Mouse (Mus musculus) CH12.LX (cell line): ENCODE results near the gene Rpl7l1. TPM values are rescaled to one million over a fixed set of nuclear protein-coding genes. Genes with fewer than 3 reads are reported as not detected.

Experiments
- DNase-seq: peaks from one replicate; pipeline ENCODE4 v3.0.0-alpha.2; 2013; ENCODE audit errors: extremely low read depth
- H3K27ac ChIP-seq: 2 replicates; pipeline ENCODE4 v1.5.1; 2012; ENCODE audit warnings: low read depth, mild to moderate bottlenecking, control low read depth, moderate library complexity; ENCODE audit not compliant: insufficient read depth
- H3K27me3 ChIP-seq: replicated peaks from 2 replicates; pipeline ENCODE3; 2012; ENCODE audit warnings: inconsistent platforms
- H3K36me3 ChIP-seq, 2 experiments: replicated peaks in 1 of 2; 2 replicates each; pipeline versions ENCODE3 to v1.6.1; 2012; ENCODE audit warnings: inconsistent platforms in 1 of 2, low read length in 1 of 2, mild to moderate bottlenecking in 1 of 2, mixed read lengths in 1 of 2, moderate library complexity in 1 of 2; ENCODE audit not compliant: control insufficient read depth in 1 of 2, insufficient read depth in 1 of 2
- H3K4me1 ChIP-seq, 2 experiments: 2 replicates each; pipeline ENCODE4 v1.6.1; 2012; ENCODE audit warnings: inconsistent platforms in 1 of 2, moderate library complexity in 1 of 2; ENCODE audit not compliant: insufficient read depth in 2 of 2, control insufficient read depth in 1 of 2
- H3K4me2 ChIP-seq: 2 replicates; pipeline ENCODE4 v1.6.1; 2012; ENCODE audit warnings: low read depth, mild to moderate bottlenecking, control low read depth; ENCODE audit not compliant: poor library complexity, insufficient read depth, severe bottlenecking
- H3K4me3 ChIP-seq, 3 experiments: fragments of 150-350 bp in 1 of 3; sonication (generic) in 1 of 3; replicated peaks in 1 of 3; 2 replicates each; pipeline versions ENCODE3 to v1.5.1; 2011 to 2012; ENCODE audit warnings: low read depth in 2 of 3, low read length in 2 of 3, mild to moderate bottlenecking in 2 of 3, moderate library complexity in 2 of 3, control low read depth in 1 of 3, improper control_type of control experiment in 1 of 3, inconsistent platforms in 1 of 3, mixed read lengths in 1 of 3; ENCODE audit not compliant: poor library complexity in 1 of 3
- H3K79me2 ChIP-seq: replicated peaks from 2 replicates; pipeline ENCODE4 v1.6.1; 2012; ENCODE audit warnings: mild to moderate bottlenecking, moderate library complexity; ENCODE audit not compliant: control insufficient read depth, poor library complexity, insufficient read depth, severe bottlenecking; ENCODE audit errors: extremely low read depth
- H3K9ac ChIP-seq: 2 replicates; pipeline ENCODE4 v1.6.1; 2012; ENCODE audit warnings: low read depth, mild to moderate bottlenecking, control low read depth, moderate library complexity; ENCODE audit not compliant: insufficient read depth
- H3K9me3 ChIP-seq: replicated peaks from 2 replicates; pipeline ENCODE3; 2012; ENCODE audit warnings: low read length, inconsistent platforms, mixed read lengths
- BHLHE40 ChIP-seq: IDR thresholded peaks from 2 replicates; pipeline ENCODE4 v1.6.1; 2011; ENCODE audit warnings: mild to moderate bottlenecking, low read depth, low read length, improper control_type of control experiment
- CHD1 ChIP-seq: IDR thresholded peaks from 2 replicates; pipeline ENCODE4 v1.6.1; 2012; ENCODE audit warnings: low read depth, low read length, improper control_type of control experiment, inconsistent platforms
- CHD2 ChIP-seq: IDR thresholded peaks from 2 replicates; pipeline ENCODE4 v1.6.1; 2011; ENCODE audit warnings: low read length, improper control_type of control experiment
- CTCF ChIP-seq, 2 experiments: IDR thresholded peaks in 1 of 2; conservative IDR thresholded peaks in 1 of 2; 2 replicates each; pipeline ENCODE4 v1.5.1; 2011 to 2012; ENCODE audit warnings: low read depth in 2 of 2, low read length in 2 of 2, improper control_type of control experiment in 1 of 2, inconsistent platforms in 1 of 2, mild to moderate bottlenecking in 1 of 2, moderate library complexity in 1 of 2
- E2F4 ChIP-seq: IDR thresholded peaks from 2 replicates; pipeline ENCODE4 v1.6.1; 2011; ENCODE audit warnings: low read depth, low read length, improper control_type of control experiment; ENCODE audit not compliant: insufficient replicate concordance
- ELF1 ChIP-seq: IDR thresholded peaks from 2 replicates; pipeline ENCODE4 v1.6.1; 2014; ENCODE audit warnings: low read depth, mild to moderate bottlenecking, inconsistent platforms, low read length, improper control_type of control experiment
- EP300 ChIP-seq: IDR thresholded peaks from 2 replicates; pipeline ENCODE4 v1.6.1; 2011; ENCODE audit warnings: low read length, improper control_type of control experiment
- ETS1 ChIP-seq: conservative IDR thresholded peaks from 2 replicates; pipeline ENCODE4 v1.6.1; 2012; ENCODE audit warnings: low read depth, mild to moderate bottlenecking, inconsistent platforms, low read length, improper control_type of control experiment, moderate library complexity
- GABPA ChIP-seq: IDR thresholded peaks from 2 replicates; pipeline ENCODE4 v1.6.1; 2012; ENCODE audit warnings: low read depth, low read length, improper control_type of control experiment, inconsistent platforms; ENCODE audit not compliant: insufficient replicate concordance
- HCFC1 ChIP-seq: IDR thresholded peaks from 2 replicates; pipeline ENCODE4 v1.6.1; 2012; ENCODE audit warnings: low read depth, mild to moderate bottlenecking, inconsistent platforms, low read length, improper control_type of control experiment
- IRF4 ChIP-seq: IDR thresholded peaks from 2 replicates; pipeline ENCODE4 v1.6.1; 2014; ENCODE audit warnings: low read depth, mild to moderate bottlenecking, inconsistent platforms, low read length, improper control_type of control experiment
- JUN ChIP-seq: IDR thresholded peaks from 2 replicates; pipeline ENCODE4 v1.6.1; 2011; ENCODE audit warnings: low read depth, mild to moderate bottlenecking, low read length, improper control_type of control experiment, moderate library complexity; ENCODE audit not compliant: insufficient read depth
- JUND ChIP-seq: conservative IDR thresholded peaks from 2 replicates; pipeline ENCODE4 v1.6.1; 2011; ENCODE audit warnings: low read depth, low read length, improper control_type of control experiment
- KAT2A ChIP-seq: IDR thresholded peaks from 2 replicates; pipeline ENCODE4 v1.6.1; 2012; ENCODE audit warnings: low read length, improper control_type of control experiment, inconsistent platforms; ENCODE audit not compliant: insufficient replicate concordance
- MAX ChIP-seq: IDR thresholded peaks from 2 replicates; pipeline ENCODE4 v1.6.1; 2011; ENCODE audit warnings: low read length, improper control_type of control experiment
- MAZ ChIP-seq: IDR thresholded peaks from 2 replicates; pipeline ENCODE4 v1.6.1; 2012; ENCODE audit warnings: low read depth, mild to moderate bottlenecking, inconsistent platforms, low read length, improper control_type of control experiment, moderate library complexity
- MEF2A ChIP-seq: IDR thresholded peaks from 2 replicates; pipeline ENCODE4 v1.6.1; 2014; ENCODE audit warnings: low read depth, mild to moderate bottlenecking, inconsistent platforms, low read length, improper control_type of control experiment, borderline replicate concordance
- MXI1 ChIP-seq: IDR thresholded peaks from 2 replicates; pipeline ENCODE4 v1.6.1; 2011; ENCODE audit warnings: mild to moderate bottlenecking, low read depth, low read length, improper control_type of control experiment
- MYC ChIP-seq: IDR thresholded peaks from 2 replicates; pipeline ENCODE4 v1.6.1; 2011; ENCODE audit warnings: low read depth, mild to moderate bottlenecking, improper control_type of control experiment, low read length
- NRF1 ChIP-seq: IDR thresholded peaks from 2 replicates; pipeline ENCODE4 v1.6.1; 2014; ENCODE audit warnings: low read depth, mild to moderate bottlenecking, inconsistent platforms, low read length, improper control_type of control experiment, moderate library complexity
- POLR2A ChIP-seq: IDR thresholded peaks from 2 replicates; pipeline ENCODE4 v1.6.1; 2011; ENCODE audit warnings: low read depth, mild to moderate bottlenecking, improper control_type of control experiment, low read length
- POLR2AphosphoS2 ChIP-seq: IDR thresholded peaks from 2 replicates; pipeline ENCODE4 v1.6.1; 2011; ENCODE audit warnings: low read depth, low read length, improper control_type of control experiment
- RAD21 ChIP-seq: IDR thresholded peaks from 2 replicates; pipeline ENCODE4 v1.6.1; 2011; ENCODE audit warnings: low read depth, mild to moderate bottlenecking, low read length, improper control_type of control experiment, moderate library complexity
- RCOR1 ChIP-seq: conservative IDR thresholded peaks from 2 replicates; pipeline ENCODE4 v1.6.1; 2012; ENCODE audit warnings: low read depth, mild to moderate bottlenecking, inconsistent platforms, low read length, improper control_type of control experiment
- SIN3A ChIP-seq: IDR thresholded peaks from 2 replicates; pipeline ENCODE4 v1.6.1; 2012; ENCODE audit warnings: low read length, improper control_type of control experiment, inconsistent platforms
- SMC3 ChIP-seq: IDR thresholded peaks from 2 replicates; pipeline ENCODE4 v1.6.1; 2011; ENCODE audit warnings: low read depth, low read length, improper control_type of control experiment
- TCF12 ChIP-seq: IDR thresholded peaks from 2 replicates; pipeline ENCODE4 v1.6.1; 2014; ENCODE audit warnings: low read depth, mild to moderate bottlenecking, inconsistent platforms, low read length, improper control_type of control experiment
- UBTF ChIP-seq: IDR thresholded peaks from 2 replicates; pipeline ENCODE4 v1.6.1; 2012; ENCODE audit warnings: low read depth, mild to moderate bottlenecking, inconsistent platforms, low read length, improper control_type of control experiment, moderate library complexity
- ZKSCAN1 ChIP-seq: IDR thresholded peaks from 2 replicates; pipeline ENCODE4 v1.6.1; 2012; ENCODE audit warnings: low read depth, inconsistent platforms, low read length, improper control_type of control experiment, borderline replicate concordance
- ZMIZ1 ChIP-seq: IDR thresholded peaks from 2 replicates; pipeline ENCODE4 v1.6.1; 2012; ENCODE audit warnings: low read depth, mild to moderate bottlenecking, inconsistent platforms, low read length, improper control_type of control experiment
- ZNF384 ChIP-seq: IDR thresholded peaks from 2 replicates; pipeline ENCODE4 v1.6.1; 2012; ENCODE audit warnings: low read depth, low read length, improper control_type of control experiment, inconsistent platforms
- dilution Hi-C: fragments of 300-500 bp; cut with MboI; formaldehyde crosslinking; loops from 2 replicates; pipeline ENCODE4 v1.14.3; 2020; ENCODE audit warnings: low sequenced_read_pairs; ENCODE audit not compliant: extremely low pct_unique_long_range_greater_than_20kb, extremely low pct_ligation_motif_present
- in situ Hi-C: fragments of 300-500 bp; cut with MboI; formaldehyde crosslinking; loops from 3 replicates; pipeline ENCODE4 v1.14.3; 2019; ENCODE audit warnings: low sequenced_read_pairs, low pct_ligation_motif_present, low pct_unique_long_range_greater_than_20kb, mixed read lengths
- polyA plus RNA-seq: library from polyadenylated mRNA; unstranded; fragments of >175 nt; gene quantifications from 2 replicates; pipeline ENCODE4 v1.2.1, GENCODE M21; 2012; ENCODE audit warnings: low read depth; ENCODE audit not compliant: insufficient read length
- total RNA-seq, 2 experiments: library from RNA; depleted of rRNA; stranded (reverse); fragments of 300-350 nt in 1 of 2; fragments of >200 nt in 1 of 2; gene quantifications; 2 replicates each; pipeline ENCODE4 v1.2.3; 2012 to 2014

The Rpl7l1 gene
- total and polyA plus RNA-seq, 3 experiments: 160 to 296 (median 261) TPM

- DNase-seq: no peak
- dilution Hi-C loops: no loop called here
- H3K4me1 ChIP-seq: peaks cover 3 to 26% of the 10 kb centered on the region in 2 experiments; a peak in 3 of 4 replicates
- H3K9ac ChIP-seq: no peak overlapping the region
- no peaks in the 10 kb centered on the region for H3K9me3 ChIP-seq
- in situ Hi-C loops: loop anchor here (5.0 kb wide), 2 partner anchors 37 to 122 kb away; partner anchors contain the start of gene Cul7
- H3K36me3 ChIP-seq: peaks cover 42 to 46% of the 10 kb centered on the region in 2 experiments
- peaks cover 8% of the 10 kb centered on the region for H3K79me2 ChIP-seq
- H3K27ac ChIP-seq: peak overlapping the region; percentile 55
- peak overlapping the region in 1 of 3 experiments; percentile 13 for H3K4me3 ChIP-seq
- TF ChIP-seq POLR2A: peak; percentile 55; the same call in 1 of the 2 replicates
- no peak for TF ChIP-seq CHD1
- H3K4me2 ChIP-seq: peak overlapping the region; percentile 87; the same call in 1 of the 2 replicates
- no peaks in the 10 kb centered on the region for H3K27me3 ChIP-seq
These were observed 8.4 kb downstream of the Rpl7l1 start for GRCm38 (mm10) chr17:46774131-46774472.

- Histone ChIP-seq H3K79me2 (peaks cover 4% of the 10 kb centered on the region), H3K4me2 (peak overlapping the region; percentile 87), H3K4me1 (peaks cover 3 to 22% of the 10 kb centered on the region in 2 experiments; a peak in 3 of 4 replicates), H3K27me3 (no peaks in the 10 kb centered on the region), H3K4me3 (peak overlapping the region; percentile 62 to 88 (median 86)), H3K9me3 (no peaks in the 10 kb centered on the region), H3K27ac (peak overlapping the region; percentile 85), H3K9ac (peak overlapping the region; percentile 61), H3K36me3 (peaks cover 36 to 40% of the 10 kb centered on the region in 2 experiments)
- peak; percentile 65 for DNase-seq
- dilution Hi-C loops: no loop called here
- in situ Hi-C loops: loop anchor here (5.0 kb wide), 2 partner anchors 36 to 121 kb away; partner anchors contain the start of gene Cul7
- no peak for TF ChIP-seq MEF2A
- no peak for TF ChIP-seq TCF12
- peak; percentile 30 for TF ChIP-seq RAD21
- TF ChIP-seq EP300: no peak
- TF ChIP-seq MAZ: peak; percentile 83
- no peak for TF ChIP-seq ETS1
- TF ChIP-seq E2F4: no peak
- peak; percentile 33 for TF ChIP-seq SMC3
- no peak for TF ChIP-seq IRF4
- TF ChIP-seq JUND: no peak
- no peak for TF ChIP-seq ZNF384
- TF ChIP-seq ZMIZ1: peak; percentile 83
- no peak for TF ChIP-seq MXI1
- no peak for TF ChIP-seq ZKSCAN1
- TF ChIP-seq MYC: no peak
- TF ChIP-seq KAT2A: no peak
- no peak for TF ChIP-seq SIN3A
- no peak for TF ChIP-seq UBTF
- no peak for TF ChIP-seq NRF1
- TF ChIP-seq POLR2AphosphoS2: peak; percentile 97
- peak; percentile 54 for TF ChIP-seq POLR2A
- TF ChIP-seq RCOR1: no peak
- no peak for TF ChIP-seq BHLHE40
- no peak; the same call in 1 of the 2 replicates for TF ChIP-seq HCFC1
- TF ChIP-seq GABPA: no peak
- TF ChIP-seq ELF1: peak; percentile 39; the same call in 1 of the 2 replicates
- TF ChIP-seq CTCF (conservative IDR thresholded peaks at IDR 0.05 in 1 of 2, IDR thresholded peaks at IDR 0.05 in 1 of 2; ENCODE audit: low read depth in 2 of 2, low read length in 2 of 2): peak; percentile 23 to 61; a peak in 3 of 4 replicates
- peak; percentile 68 for TF ChIP-seq CHD2
- no peak for TF ChIP-seq JUN
- no peak for TF ChIP-seq MAX
These were observed 9.0 kb downstream of the Rpl7l1 start for GRCm38 (mm10) chr17:46773278-46774130.
